Mouse (Mus musculus) spleen, postnatal 14 days (tissue): ENCODE measurements around the gene Ap5z1.

Source experiments
- DNase-seq, 2 experiments: peaks; one replicate each; pipeline ENCODE4 v3.0.0; 2021 to 2022; ENCODE audit warnings: low spot score in 2 of 2

The Ap5z1 gene

DNA sequence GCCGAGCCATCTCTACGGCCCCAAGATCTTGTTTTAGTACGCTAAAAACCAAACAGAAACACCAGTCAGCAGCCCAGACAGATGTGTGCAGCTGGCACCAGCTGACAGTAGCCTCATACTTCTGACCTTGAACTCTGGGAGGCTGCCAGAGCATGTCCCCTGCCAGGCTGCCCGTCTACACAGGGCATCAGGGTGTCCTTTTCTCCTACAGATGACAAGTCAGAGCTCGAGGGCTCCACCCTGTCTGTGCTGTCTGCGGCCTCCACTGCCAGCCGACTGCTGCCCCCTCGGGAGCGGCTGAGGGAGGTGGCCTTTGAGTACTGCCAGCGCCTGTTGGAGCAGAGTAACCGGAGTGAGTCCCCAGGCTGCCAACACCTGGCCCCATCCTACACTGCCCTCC, 6.1 kb downstream of the Ap5z1 start:
- no peak for DNase-seq

DNA sequence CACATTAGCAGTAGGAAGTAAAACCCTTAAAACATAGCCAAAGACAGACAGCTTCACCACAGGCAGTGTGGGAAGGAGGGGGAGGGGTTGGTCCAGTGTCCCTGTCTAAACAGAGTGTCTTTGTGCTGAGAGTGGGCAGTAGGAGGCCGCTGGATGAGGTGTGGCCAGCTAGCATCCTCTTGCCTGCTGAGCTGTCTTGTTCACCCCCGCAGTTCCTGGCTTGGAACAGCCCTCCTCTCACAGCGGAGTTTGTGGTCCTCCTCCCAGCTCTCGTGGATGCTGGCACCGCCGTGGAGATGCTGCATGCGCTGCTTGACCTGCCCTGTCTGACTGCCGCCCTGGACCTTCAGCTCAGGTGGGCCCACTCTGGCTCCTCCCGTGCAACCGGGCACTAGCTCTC, 10.0 kb downstream of the Ap5z1 start:
- DNase-seq, result no peak

DNA sequence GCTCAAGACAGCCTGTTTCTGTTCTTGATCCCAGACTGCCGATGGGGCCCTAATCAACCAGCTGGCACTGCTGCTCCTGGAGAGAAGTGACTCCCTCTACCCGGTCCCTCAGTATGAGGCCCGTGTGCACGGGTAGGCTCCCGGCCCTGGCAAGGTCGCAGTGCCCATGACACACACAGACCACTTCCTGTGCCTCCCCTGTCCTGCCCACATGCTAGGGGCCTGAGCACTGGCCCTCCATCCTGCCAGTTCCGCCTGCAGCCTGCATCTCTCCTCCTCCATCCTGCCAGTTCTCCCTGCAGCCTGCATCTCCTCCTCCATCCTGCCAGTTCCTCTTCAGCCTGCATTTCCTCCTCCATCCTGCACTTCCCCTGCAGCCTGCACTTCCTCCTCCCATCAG, 11.9 kb downstream of the Ap5z1 start:
- DNase-seq, result no peak

DNA sequence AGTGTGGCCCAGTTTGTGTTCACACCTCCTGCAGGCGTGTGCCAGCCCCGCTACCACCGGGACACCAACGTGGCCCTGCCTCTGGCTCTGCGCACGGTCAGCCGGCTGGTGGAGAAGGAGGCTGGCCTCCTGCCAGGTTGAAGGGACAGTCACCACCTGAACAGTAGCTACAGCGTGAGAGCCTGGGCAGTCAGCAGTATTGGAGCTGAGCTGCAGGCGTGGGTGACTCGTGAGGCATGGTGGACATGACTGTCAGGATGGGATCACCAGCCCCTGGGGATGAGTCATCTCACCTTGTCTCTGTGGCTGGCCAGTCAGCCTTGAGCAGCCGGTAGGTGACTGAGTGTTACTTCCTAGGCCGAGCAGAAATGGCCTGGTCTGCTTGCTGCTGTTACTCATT, 13.6 kb downstream of the Ap5z1 start:
- DNase-seq, result no peak

DNA sequence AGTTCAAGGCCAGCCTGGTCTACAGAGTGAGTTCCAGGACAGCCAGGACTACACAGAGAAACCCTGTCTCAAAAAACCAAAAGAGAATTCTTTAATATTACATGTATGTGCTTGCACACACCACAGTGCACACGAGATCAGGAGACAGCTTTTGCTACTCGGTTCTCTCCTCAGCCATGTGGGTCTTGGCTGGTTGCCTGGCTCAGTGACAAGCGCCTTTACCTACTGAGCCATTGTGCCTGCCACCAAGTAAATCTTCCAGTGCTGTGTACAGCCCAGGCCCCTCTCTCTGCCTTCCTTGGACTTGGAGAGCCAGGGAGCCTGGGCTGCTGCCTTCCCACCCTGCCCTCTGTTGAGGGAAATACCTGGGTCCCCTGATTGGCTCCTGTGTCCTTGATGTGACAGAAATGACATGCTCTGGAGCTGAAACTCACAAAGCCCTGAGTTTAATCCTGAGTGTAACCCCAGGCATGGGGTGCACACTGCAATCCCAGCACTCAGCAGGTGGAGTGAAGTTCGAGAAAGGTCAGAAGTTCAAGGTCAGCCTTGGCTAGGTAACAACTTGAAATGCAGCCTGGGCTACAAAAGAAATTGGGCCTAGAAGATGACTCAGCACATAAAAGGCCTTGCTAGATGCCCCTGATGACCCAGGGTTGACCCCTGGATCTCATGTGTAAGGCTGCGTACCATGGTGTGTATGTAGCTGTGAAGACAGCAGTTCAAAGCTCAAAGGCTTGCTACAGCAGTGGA, 14.3 kb downstream of the Ap5z1 start:
- DNase-seq, result no peak

DNA sequence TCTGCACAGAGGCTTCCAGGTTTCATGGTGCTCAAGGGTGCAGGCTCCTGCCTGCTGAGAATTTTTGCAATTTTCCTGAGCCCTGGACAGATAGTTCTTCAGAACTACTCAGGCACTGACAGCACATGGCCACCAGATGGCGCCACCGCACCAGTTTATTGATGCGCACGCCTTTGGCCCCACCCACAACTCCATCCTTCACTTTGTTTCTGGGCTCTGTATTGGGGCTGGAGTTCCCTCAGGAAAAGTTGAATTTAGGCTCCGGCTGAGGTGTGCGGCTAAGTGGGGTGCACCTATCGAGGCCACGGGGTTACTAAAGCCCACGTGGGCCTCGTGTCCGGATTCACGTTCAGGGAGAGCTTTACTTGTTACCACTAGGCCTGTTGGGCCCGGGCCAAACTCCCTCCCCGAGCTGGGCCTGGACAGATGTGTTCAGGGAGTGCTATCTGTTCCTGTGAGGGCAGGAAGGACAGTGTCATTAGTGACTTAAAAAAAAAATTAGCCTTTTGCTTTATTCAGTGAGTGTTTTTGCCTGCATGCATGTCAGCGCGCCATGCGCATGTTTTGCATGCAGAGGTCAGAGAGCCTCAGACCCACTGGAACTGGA, 15.2 kb downstream of the Ap5z1 start:
- peak; percentile 32 to 64 for DNase-seq

DNA sequence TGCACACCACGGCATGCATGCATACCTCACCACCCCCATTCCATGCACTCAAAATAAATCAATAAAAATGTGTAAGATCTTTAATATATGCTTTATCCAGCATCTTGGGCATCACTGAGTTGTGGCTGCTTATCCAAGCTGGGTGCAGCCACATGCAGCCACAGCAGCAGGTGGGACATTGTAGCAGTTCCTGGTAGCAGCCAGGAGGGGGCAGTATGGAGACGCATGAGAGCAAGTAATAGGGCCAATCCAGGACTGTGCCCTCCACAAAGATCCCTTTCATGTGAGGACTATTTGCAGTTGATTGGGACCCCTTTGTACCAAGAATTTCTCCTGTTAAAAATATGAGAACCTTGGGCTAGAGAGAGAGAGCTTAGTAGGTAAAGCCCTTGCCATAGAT, 18.8 kb downstream of the Ap5z1 start:
- no peak for DNase-seq

DNA sequence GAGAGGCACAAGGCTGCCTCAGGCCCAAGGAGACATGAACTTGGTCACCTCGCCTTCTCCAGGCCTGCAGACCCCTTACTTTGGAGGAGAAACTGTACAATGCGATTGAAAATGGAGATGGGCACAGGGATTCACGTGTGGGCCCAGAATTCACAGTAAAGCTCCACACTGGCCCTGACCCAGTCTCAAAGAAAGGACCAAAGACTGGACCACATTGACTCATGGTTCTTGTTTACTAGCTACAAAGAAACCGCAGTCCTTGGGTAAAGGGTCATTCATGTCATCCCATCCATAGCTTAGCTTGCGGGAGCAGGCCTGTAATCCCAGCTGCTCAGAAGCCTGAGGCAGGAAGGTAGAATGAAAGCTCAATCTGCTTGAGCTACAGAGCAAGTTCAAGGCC, 19.8 kb downstream of the Ap5z1 start:
- no peak for DNase-seq

DNA sequence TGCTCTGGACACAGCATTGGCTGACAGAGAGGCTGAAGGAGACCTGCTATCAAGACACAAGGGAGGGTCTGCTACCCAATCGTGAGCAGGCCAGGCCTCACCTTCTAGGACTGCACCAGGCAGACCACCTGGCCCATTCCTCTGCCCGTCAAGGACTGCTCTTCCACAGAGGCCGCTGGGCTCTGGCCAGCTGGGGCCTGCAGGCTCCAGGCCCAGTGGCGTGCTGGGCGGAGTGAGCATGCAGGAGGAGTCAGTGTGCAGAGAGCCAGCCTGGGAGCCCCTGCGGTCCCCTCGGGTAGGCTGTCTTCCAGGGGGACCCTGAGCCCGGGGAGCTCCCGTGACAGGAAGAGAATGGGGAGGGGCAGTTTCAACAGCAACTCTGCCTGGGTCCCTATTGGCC, 22.9 kb downstream of the Ap5z1 start:
- DNase-seq, result no peak

DNA sequence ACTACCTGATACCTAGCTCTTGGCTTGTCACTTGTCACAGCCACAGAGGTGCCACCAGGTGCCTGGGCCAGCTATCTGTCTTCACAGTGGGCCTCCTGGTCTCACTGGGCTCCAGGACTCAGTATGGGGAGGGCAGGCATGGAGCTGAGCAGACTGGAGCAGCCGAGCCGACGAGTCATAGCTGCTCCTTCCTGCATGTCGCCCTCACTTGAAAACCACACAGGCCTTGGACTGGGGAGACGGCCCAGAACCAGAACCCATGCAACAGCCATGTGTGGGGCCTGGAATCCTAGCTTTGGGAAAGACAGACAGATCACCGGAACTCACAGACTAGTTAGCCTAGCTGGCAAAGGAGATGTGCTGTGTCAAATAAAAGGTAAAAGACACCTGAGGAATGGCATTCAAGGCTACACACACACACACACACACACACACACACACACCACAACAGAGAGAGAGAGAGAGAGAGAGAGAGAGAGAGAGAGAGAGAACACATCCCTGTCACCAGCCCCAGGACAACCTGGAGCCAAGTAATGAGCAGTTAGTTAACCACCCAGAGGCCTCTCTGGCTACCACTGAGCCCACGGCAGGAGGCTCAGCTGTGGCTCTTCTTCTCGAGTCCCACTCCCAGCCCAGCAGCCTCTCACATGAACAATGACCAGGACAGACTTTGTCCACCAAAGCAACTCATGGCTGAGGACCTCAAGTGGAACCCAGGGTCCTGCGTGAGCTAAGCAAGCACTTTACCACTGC, 26.4 kb downstream of the Ap5z1 start:
- DNase-seq, result no peak

DNA sequence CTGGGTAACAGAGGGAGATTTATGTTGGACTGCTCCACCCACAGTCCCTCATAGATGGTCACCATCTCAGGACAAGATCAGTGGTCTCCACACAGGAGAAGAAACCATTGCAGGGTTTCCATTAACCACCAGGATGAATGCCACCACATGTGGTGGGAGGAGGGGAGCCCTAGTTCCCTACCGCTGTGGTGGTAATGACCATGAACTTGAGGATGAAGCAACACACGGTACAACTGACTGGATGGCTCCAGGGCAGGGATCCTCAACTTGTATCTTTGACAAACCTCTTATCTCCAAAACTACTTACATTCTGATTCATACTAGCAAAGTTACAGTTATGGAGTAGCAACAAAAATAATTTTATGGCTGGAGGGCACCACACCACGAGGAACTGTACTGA, 29.6 kb downstream of the Ap5z1 start:
- no peak for DNase-seq

DNA sequence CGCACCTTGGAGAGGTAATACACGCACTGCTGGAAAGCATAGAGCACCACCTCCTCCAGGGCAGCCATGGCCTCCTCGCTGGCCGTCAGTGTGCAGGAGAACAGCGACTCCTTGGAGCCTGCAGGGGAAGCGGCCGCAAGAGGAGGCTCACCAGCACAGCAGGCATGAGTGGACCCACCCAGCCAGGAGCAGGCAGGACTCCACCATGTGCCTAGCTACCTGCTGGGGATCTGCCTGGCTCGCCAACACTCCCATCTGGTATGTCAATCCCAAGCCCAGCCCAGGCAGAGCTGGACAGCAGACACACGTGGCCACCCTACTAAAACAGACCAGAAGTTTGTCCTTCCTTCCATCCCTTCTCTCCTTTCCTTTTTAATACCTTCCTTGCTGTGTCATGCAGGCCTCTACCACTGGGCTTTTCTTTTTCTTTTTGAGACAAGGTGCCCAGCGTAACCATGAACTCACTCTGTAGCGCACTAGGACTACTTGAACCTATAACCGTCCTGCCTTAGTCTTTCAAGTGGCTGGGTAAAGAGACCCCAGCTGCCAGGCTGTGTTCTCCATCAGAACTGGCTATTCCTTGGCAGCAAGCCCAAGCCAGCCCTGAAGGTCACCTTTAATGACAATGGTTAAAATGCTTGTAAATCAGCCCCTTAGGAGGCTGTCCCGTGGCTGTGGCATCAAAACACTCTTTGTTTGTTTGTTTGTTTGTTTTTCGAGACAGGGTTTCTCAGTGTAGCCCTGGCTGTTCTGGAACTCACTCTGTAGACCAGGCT, 31.8 kb downstream of the Ap5z1 start:
- no peak for DNase-seq

DNA sequence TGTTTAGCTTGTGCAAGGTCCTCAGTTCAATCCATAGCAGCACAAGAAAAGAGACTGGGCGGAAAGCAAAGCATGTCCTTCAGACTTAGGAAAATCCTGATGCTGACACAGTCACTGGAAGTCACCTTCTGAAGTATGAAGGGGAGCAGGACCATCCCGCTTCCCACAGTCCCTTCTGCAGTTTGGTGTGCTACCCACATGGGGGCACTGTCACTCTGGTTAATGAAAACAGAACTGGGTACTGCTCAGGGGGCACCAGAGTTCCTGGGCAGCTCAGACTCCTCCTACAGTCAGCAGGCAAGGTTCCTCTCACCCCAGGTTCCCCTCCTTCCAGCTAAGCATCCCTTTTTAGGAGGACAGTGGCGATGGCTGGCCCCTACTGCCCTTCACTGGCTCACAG, 35.2 kb downstream of the Ap5z1 start:
- DNase-seq, result no peak

DNA sequence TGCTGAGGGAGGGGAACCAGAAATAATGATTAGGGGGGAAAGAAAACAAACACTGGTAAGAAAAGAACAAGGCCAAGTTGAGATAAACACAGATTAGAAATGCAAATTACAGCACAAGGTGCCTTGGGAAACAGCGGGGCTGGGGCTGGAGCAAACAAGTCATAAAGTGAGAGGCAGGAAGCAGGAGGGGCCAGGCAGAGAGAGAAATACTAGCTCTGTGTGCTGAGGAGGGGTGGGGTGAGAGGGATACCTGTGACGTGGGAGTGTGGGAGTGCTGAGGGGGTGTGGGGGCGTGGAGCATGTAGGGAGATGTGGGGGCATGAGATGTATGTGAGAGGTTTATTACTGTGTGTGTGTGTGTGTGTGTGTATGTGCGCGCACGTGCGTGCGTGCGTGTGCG, 37.2 kb downstream of the Ap5z1 start:
- DNase-seq, result no peak

DNA sequence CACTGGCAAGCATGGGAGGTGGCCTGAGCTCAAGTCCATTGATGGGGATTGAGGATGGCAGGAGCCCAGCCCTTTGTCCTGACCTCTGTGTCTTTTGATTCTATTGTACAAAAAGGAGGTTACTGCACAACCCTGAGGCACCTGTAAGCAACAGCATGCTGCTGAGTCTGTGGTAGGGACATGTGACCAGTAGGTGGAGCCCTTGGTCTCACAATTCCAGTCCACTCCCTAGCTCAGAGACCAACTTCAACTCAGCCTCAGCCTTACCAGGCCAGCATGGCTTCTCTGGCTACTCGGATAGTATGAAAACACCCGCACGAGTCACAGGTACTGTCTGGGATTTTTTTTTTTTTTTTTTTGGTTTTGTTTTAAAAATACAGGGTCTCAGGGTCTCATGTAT, 38.7 kb downstream of the Ap5z1 start:
- peak in 1 of 2 experiments; percentile 33 for DNase-seq

DNA sequence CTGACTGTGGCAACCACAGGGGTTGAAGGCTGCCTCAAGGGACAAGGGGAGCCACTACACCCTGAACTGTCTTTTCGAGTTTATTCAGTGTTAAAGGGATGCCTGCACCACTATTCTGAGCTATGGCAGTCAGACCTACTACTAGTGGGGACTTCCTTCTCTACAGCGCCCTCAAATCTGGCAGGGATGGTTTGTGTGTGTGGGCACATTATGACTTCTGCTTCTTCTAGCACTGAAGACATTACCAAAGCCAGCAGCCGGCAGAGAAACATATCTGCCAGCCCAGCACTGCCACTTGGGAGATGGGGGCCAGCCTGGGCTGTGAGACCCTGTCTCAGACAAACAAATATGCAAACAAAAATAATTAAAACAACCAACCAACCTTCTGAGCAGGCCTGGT, 40.4 kb downstream of the Ap5z1 start:
- no peak for DNase-seq

DNA sequence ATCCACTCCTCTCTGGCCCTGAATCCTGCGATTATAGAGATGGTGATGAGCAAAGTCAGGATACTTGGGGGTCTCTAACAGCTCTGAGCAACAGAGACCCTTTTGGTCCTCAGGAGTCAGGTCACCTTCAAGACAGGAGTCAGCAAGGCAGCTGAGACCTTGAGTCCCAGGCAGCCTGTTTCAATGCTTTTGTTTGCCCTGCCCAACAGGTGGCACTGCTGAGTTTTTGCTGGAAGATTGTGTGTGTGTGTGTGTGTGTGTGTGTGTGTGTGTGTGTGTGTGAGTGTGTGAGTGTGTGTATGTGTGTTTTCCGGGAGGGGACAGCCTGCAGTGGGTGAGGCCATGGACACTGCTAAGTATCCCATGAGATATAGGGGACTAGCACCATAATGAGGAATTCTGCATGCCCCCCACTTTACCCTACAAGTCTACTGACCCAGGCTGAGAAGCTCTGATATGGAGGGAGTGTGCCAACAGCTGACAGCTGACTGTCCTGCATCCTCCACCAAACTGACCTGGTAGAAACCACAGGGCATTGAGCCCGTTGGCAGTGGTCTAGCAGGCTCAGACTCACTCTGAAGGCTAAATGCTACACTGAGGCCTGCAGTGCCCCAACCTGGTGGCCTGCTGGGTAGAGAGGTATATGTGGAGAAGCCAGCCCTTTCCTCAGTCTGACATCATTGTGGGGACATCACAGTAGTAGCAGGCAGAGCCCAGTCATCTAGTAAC, 42.1 kb downstream of the Ap5z1 start:
- no peak for DNase-seq

DNA sequence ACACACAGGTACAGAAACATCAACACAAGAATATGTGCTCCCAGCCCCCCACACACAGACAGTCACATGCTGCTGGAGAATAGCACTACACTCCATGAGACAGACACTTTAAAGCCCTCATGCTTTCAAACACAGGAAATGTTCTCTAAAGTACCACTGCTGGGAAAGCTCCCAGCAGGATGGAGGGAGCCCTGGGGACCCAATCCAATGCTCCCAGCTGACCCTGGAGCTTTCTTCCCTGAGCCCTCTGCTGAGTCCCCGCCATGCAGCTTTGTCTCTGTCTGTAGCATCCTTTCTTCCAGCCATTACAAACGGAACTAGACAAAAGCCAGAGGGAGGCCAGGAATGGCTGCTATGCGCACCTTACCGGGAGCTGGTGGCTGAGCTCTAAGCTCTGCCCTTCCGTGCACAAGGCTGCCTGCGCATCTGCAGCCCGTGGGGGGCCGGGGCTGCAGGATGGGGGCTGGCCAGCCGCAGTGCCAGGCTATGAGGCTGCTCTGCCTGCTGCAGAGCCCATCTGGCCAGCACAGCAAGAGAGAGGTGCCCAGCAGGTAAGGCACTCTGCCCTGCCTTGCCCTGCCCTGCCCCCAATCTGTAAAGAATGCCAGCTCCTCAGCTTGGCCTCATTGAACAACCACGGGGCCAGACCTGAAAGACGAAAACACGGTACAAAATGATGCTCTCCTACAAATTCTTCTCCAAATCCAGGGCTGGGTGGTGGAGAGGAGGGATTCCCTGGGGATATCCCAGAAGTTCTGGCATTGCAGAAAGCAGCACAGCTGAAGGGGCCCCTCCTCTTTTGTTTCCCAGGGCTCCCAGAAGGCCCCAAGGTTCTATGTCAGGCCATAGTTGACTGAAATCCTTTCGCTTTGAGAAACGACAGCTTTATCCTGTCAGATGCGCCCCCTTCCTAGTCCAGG, 45.7 kb downstream of the Ap5z1 start:
- no peak for DNase-seq

DNA sequence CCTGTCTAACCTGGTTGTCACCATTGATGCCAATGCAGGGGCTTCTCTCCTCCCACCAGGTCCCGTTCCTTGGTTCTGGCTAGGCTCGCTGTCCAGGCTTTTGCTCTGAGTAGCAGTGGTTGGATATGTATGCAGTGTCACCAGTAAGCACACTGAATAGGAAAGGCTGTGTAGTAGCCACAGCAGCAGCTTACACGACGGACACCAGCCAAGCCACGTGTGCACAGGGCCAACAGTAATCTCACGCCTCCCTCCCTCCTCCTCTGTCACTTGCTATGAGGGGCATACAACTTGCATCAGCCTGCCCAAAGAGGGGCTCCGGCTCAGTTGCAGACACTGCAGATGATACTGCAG, 46.3 kb downstream of the Ap5z1 start:
- no peak for DNase-seq

DNA sequence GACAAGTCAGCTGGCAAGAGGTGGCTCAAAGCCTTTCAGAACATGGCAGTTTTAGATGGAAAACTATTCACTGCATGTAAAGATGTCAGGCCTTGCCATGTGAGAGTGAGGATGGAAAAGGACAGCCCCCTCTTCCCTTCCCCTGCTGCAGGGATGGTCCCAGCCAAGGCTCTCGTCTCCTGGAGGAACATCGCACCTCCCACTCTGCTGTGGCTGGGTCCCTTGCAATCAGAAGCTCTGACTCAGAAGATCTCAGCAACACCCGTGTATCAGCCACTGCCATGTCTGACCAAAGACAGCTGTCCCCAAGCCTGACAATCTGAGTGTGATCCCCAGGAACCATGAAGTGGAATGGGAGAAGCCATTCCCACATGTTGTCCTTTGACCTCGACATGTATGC, 48.4 kb downstream of the Ap5z1 start:
- no peak for DNase-seq

DNA sequence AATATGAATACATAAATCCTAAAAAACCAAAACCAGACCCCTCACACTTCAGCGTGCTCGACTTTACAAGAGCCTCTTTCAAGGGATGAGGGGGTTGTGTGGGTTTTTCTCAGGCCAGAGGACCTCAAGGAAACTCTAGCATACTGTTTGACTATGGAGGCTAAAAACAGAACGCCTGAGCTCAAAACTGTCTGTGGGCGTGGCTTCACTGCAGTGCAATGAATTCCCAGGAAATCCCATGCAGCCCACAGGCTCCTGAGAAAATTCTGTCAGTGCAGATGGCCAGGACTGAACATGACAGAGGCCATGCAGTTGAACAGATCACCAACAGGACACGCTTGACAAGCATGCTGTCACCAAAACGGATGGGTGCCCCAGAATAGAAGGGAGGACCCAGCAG, 55.2 kb downstream of the Ap5z1 start:
- no peak for DNase-seq
